Mouse (Mus musculus) forebrain, embryonic 14.5 days (tissue): Measurements from ENCODE around the gene Ugt2a2. TPM values are rescaled to one million over a fixed set of nuclear protein-coding genes. Genes with fewer than 3 reads are reported as not detected.
"Not testable (repeated sequence)": the region's sequence is repeated elsewhere in the genome, so short reads cannot be mapped to it uniquely, and the experiment has no call there.

ENCODE experiments used
- ATAC-seq: fragments of 200-750 bp; cut with Nextera tagmentation; 2 replicates; pipeline ENCODE4 v1.8.0; 2017; ENCODE audit warnings: mild to moderate bottlenecking, moderate library complexity
- DNase-seq: peaks from one replicate; pipeline ENCODE4 v3.0.0-alpha.2; 2015; ENCODE audit warnings: low spot score
- H3K27ac ChIP-seq: fragments of 300-500 bp; sonication (generic); 2 replicates; pipeline ENCODE4 v1.5.1; 2014; ENCODE audit warnings: low read depth, mild to moderate bottlenecking, control low read depth, low read length, moderate library complexity
- H3K27me3 ChIP-seq: fragments of 300-500 bp; sonication (generic); replicated peaks from 2 replicates; pipeline ENCODE4 v1.6.1; 2014; ENCODE audit warnings: low read length, control low read depth, mixed read lengths; ENCODE audit not compliant: control insufficient read depth, insufficient read depth
- H3K36me3 ChIP-seq: fragments of 300-500 bp; sonication (generic); 2 replicates; pipeline ENCODE4 v1.6.1; 2014; ENCODE audit warnings: low read length, control low read depth; ENCODE audit not compliant: control insufficient read depth, insufficient read depth
- H3K4me1 ChIP-seq: fragments of 300-500 bp; sonication (generic); 2 replicates; pipeline ENCODE4 v1.6.1; 2014; ENCODE audit warnings: antibody characterized with exemption, low read length, control low read depth; ENCODE audit not compliant: control insufficient read depth, insufficient read depth
- H3K4me2 ChIP-seq: fragments of 300-500 bp; sonication (generic); 2 replicates; pipeline ENCODE4 v1.6.1; 2014; ENCODE audit warnings: mild to moderate bottlenecking, control low read depth, low read length
- H3K4me3 ChIP-seq: fragments of 300-500 bp; sonication (generic); 2 replicates; pipeline ENCODE4 v1.5.1; 2014; ENCODE audit warnings: low read depth, low read length, control low read depth
- H3K9ac ChIP-seq: fragments of 300-500 bp; sonication (generic); 2 replicates; pipeline ENCODE4 v1.6.1; 2014; ENCODE audit warnings: mild to moderate bottlenecking, low read length, control low read depth, moderate library complexity
- H3K9me3 ChIP-seq: fragments of 300-500 bp; sonication (generic); replicated peaks from 2 replicates; pipeline ENCODE4 v1.6.1; 2016; ENCODE audit warnings: low read length, control low read depth, mixed read lengths; ENCODE audit not compliant: control insufficient read depth
- WGBS: fragments of 180-500 bp; shearing (Covaris S2); extraction: QIAGEN DNeasy Blood & Tissue Kit; methylation state at CpG from one replicate; pipeline ENCODE4 v1.1.7; 2014; 5-methylcytosine and 5-hydroxymethylcytosine counted together
- polyA plus RNA-seq: library from polyadenylated mRNA; unstranded; fragments of >200 nt; fragmentation: Nextera tagmentation; extraction: Ambion mirVana; gene quantifications from 2 replicates; pipeline ENCODE4 v1.2.1, GENCODE M21; 2014

Ugt2a2 gene
- polyA plus RNA-seq, result not detected in 2 replicates

DNA sequence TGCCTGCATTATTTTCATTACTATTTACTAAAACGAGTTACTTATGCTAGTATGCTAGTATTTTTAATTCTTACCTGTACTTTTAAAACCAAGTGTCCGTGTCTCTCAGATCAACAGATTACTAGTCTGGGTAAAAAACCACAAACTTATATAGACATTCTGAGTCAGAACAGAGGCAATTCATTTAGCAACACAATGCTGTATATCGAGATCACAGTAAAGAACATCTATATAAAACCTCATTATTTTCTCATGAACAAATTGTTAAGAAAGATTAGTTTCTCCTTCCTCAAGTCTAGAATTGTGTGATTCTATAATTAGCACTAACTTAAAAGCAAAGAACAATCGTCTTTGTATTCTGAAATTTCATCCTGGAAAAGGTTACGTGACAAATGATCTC lies at the start of gene Ugt2a2:
Ugt2a2 (minus strand) TSS at position 101 of the 400 bp plus-strand sequence.
- H3K27me3 ChIP-seq, result no peaks in the 10 kb centered on the region
- H3K4me3 ChIP-seq, result no peak within 1 kb of the TSS
- H3K4me2 ChIP-seq, result no peak within 1 kb of the TSS
- H3K27ac ChIP-seq, result no peak within 1 kb of the TSS
- no peaks in the 10 kb centered on the region for H3K4me1 ChIP-seq
- no peak within 1 kb of the TSS for H3K9ac ChIP-seq
- 72% methylated on average over 5 of the region's 5 CpGs for WGBS
- no peaks in the 10 kb centered on the region for H3K9me3 ChIP-seq
- DNase-seq, result no peak
- H3K36me3 ChIP-seq, result no peaks in the 10 kb centered on the region
- ATAC-seq, result no peak

DNA sequence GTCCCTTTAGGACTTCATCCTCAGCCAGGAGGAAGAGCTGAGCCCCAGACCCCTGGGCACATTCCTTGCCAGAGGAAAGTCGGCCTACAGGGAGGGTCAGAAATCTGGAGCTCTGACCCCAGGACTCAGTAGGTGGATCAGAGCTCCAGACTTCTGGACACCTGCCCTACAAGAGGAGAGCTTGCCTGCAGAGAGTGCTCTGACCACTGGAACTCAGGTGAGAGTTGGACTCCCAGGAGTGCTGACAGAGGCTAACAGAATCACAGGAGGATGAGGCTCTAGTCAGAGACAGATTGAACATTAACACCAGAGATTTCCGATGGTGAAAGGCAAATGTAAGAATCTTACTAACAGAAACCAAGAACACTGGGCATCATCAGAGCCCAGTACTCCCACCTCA lies 41.5 kb upstream of the Ugt2a2 start:
- not testable (repeated sequence) for H3K4me2 ChIP-seq, DNase-seq, H3K9ac ChIP-seq, H3K4me3 ChIP-seq, H3K36me3 ChIP-seq, H3K27ac ChIP-seq, H3K27me3 ChIP-seq, H3K9me3 ChIP-seq, H3K4me1 ChIP-seq, ATAC-seq
- 94% methylated on average over 2 of the region's 2 CpGs for whole genome bisulfite sequencing

DNA sequence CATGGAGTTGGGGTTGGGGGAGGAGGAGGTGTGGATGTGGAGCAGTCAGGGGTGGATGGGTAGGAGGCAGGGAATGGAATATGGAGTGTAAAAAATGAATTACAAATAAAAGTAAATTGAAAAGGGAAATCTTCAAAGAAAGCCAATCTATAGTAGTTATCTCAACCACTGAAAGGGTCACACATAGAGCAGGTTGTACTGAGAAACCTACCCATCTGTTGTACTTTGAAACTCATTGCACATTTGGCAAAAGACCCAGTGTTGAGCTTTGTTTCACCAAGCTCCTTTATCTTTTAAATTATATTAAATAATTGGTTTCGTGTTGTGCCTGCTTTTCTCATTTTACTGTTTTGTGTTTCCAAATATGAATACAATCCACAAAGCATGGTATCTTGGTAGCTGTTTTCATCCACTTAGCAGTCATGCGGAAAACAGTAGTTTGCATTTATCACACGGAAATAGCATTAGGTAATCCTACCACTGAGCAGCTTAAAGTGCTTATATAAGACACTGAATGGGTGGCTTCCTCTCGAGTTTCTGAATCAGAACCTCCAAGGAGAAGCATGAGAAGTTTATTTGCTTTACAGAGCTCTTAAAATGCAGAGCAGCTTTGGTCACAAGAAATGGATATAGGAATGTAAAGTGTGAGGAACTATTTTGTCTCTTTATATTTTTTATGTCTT lies 23.9 kb upstream of the Ugt2a2 start:
- DNase-seq (no peak), ATAC-seq (no peak)
- Histone ChIP-seq H3K9ac (no peak overlapping the region), H3K27ac (no peak overlapping the region), H3K4me1 (no peaks in the 10 kb centered on the region), H3K36me3 (no peaks in the 10 kb centered on the region), H3K9me3 (no peaks in the 10 kb centered on the region), H3K4me3 (no peak overlapping the region), H3K4me2 (no peak overlapping the region), H3K27me3 (no peaks in the 10 kb centered on the region)
- 37% methylated on average over 4 of the region's 4 CpGs for WGBS

- no peak for ATAC-seq
- Histone ChIP-seq H3K27me3 (no peaks in the 10 kb centered on the region), H3K9me3 (no peaks in the 10 kb centered on the region), H3K27ac (no peak overlapping the region), H3K9ac (no peak overlapping the region), H3K4me3 (no peak overlapping the region), H3K36me3 (no peaks in the 10 kb centered on the region), H3K4me2 (no peak overlapping the region), H3K4me1 (no peaks in the 10 kb centered on the region)
- no peak for DNase-seq
- WGBS, result 37% methylated on average over 1 of the region's 1 CpGs
Measured at GRCm38 (mm10) chr5:87502687-87503086, 20.6 kb upstream of the Ugt2a2 start.

DNA sequence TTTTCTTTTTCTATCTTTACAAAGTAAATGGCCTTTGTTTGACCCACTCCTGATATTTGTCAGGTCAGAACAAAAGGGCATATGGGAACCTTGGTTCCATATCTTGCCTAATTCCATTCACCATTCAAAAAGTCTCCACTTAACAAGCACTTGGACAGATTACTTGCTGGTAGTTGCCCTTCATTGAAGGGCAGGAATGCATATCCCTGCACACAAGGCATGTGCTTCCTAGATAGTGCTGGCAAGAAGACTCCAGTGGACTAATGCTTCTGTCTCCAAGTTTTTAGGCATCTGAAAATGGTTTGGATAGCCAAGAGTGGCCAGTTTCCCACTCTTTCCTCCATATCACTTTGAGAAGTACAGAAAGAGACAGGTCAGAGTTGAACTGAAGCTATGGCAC lies 17.3 kb upstream of the Ugt2a2 start:
- H3K4me2 ChIP-seq, result no peak overlapping the region
- H3K27ac ChIP-seq, result no peak overlapping the region
- no peak for DNase-seq
- no peaks in the 10 kb centered on the region for H3K9me3 ChIP-seq
- H3K4me3 ChIP-seq, result no peak overlapping the region
- no peak overlapping the region for H3K9ac ChIP-seq
- H3K27me3 ChIP-seq, result no peaks in the 10 kb centered on the region
- H3K36me3 ChIP-seq, result no peaks in the 10 kb centered on the region
- no peaks in the 10 kb centered on the region for H3K4me1 ChIP-seq
- ATAC-seq, result no peak

GRCm38 (mm10) chr5:87498936-87499335 lies 16.9 kb upstream of the Ugt2a2 start:
- DNase-seq, result no peak
- no peak for ATAC-seq
- no peaks in the 10 kb centered on the region for H3K27me3 ChIP-seq
- H3K4me2 ChIP-seq, result no peak overlapping the region
- H3K36me3 ChIP-seq, result no peaks in the 10 kb centered on the region
- H3K4me1 ChIP-seq, result no peaks in the 10 kb centered on the region
- H3K27ac ChIP-seq, result no peak overlapping the region
- H3K9me3 ChIP-seq, result no peaks in the 10 kb centered on the region
- no peak overlapping the region for H3K9ac ChIP-seq
- no peak overlapping the region for H3K4me3 ChIP-seq

GRCm38 (mm10) chr5:87490771-87491170 lies 8.7 kb upstream of the Ugt2a2 start, which contains the start of gene Ugt2a1:
TSS of gene Ugt2a1 (minus strand) at chr5:87490871.
- no peak within 1 kb of the TSS for H3K27ac ChIP-seq
- ATAC-seq, result no peak
- no peak for DNase-seq
- no peak within 1 kb of the TSS for H3K4me3 ChIP-seq
- no peak within 1 kb of the TSS for H3K4me2 ChIP-seq
- H3K36me3 ChIP-seq, result no peaks in the 10 kb centered on the region
- no peak within 1 kb of the TSS for H3K9ac ChIP-seq
- 93% methylated on average over 1 of the region's 1 CpGs for WGBS
- no peaks in the 10 kb centered on the region for H3K9me3 ChIP-seq
- no peaks in the 10 kb centered on the region for H3K27me3 ChIP-seq
- H3K4me1 ChIP-seq, result no peaks in the 10 kb centered on the region

DNA sequence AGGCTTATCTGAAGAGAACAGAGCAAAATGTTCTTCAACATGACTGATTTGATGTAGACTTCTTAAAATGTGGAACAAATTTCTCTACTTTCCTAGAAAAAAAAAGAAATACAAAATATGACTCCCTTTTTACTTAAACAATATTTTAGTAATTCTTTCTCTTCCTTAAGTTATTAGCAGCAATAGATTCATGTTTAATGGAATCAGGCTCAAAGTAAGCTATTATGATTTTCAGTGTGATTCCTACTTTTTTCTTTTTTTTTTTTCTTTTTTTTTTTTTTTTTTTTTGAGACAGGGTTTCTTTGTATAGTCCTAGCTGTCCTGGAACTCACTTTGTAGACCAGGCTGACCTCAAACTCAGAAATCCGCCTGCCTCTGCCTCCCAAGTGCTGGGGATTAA lies 4.6 kb upstream of the Ugt2a2 start, which contains the start of gene Gm43638:
Gm43638 (minus strand) TSS at position 101 of the 400 bp plus-strand sequence.
- H3K4me2 ChIP-seq, H3K9ac ChIP-seq, ATAC-seq, H3K36me3 ChIP-seq, H3K9me3 ChIP-seq, H3K27me3 ChIP-seq, H3K4me3 ChIP-seq, H3K4me1 ChIP-seq, H3K27ac ChIP-seq, DNase-seq: not testable (repeated sequence)
- WGBS, result 81% methylated on average over 1 of the region's 1 CpGs

DNA sequence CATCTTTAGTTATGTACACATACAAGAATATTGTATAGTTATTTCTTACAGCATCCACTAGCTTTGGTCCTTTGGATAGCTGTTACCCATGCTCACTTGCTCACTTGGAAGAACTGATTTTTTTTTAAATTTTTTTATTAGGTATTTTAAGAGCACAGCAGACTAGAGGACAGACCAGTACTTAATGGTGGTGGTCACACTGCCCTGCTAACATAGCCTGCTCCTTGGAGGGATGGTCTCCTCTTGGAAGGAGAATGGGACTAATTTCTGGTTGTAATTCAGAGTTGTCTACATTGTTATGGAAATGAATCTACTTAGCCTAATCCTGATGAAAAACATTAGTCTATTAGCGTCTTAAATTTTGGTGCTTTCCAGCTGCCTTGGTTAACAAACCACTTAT lies 23.2 kb downstream of the Ugt2a2 start:
- Histone ChIP-seq H3K27ac (no peak overlapping the region), H3K4me2 (no peak overlapping the region), H3K27me3 (no peaks in the 10 kb centered on the region), H3K9ac (no peak overlapping the region), H3K4me3 (no peak overlapping the region), H3K9me3 (no peaks in the 10 kb centered on the region), H3K4me1 (no peaks in the 10 kb centered on the region), H3K36me3 (no peaks in the 10 kb centered on the region)
- DNase-seq (peak; percentile 1), ATAC-seq (no peak)
- WGBS, result 2% methylated on average over 1 of the region's 1 CpGs
